Mouse (Mus musculus): ENCODE results near the gene Dhx58.

DNA sequence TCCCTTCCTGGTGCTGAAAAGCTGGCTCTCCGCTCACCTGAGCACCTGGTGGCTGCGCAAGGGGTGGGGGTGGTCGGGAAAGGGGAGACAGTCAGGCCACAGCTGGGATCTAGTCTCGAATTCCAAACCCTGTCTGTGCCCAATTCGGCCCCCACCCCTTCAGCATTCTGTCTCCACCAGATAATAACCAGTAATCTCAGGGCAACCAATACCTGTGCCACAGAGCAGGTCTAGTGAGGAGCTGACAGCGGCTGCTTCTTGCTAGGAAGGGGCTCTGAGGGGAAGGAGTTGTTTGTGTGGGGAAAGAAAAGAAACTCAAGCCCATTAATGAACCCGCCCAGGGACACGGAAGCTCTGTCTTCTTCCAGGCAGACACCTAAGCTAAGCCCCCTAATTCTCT lies 52.9 kb downstream of the Dhx58 start:
- TF ChIP-seq CHD2 (IDR thresholded peaks at IDR 0.05; ENCODE audit: low read depth, low read length) (no peak), ZC3H11A (IDR thresholded peaks at IDR 0.05; ENCODE audit: borderline replicate concordance, low read depth, low read length) (no peak), ZNF384 (IDR thresholded peaks at IDR 0.05; ENCODE audit: low read depth, low read length) (no peak), HCFC1 (IDR thresholded peaks at IDR 0.05; ENCODE audit: borderline replicate concordance, insufficient read depth, low read length) (no peak), MAFK (IDR thresholded peaks at IDR 0.05; ENCODE audit: insufficient read depth, low read depth, low read length) (no peak)
